Mouse (Mus musculus) hindbrain, embryonic 14.5 days (tissue): Measurements from ENCODE around the gene Hist1h3d. TPM values are rescaled to one million over a fixed set of nuclear protein-coding genes. Genes with fewer than 3 reads are reported as not detected.
"Not testable (repeated sequence)": the region's sequence is repeated elsewhere in the genome, so short reads cannot be mapped to it uniquely, and the experiment has no call there.

Experiments used
- ATAC-seq: fragments of 200-750 bp; cut with Nextera tagmentation; 2 replicates; pipeline ENCODE4 v1.8.0; 2017; ENCODE audit warnings: moderate number of reproducible peaks, mild to moderate bottlenecking, moderate TSS enrichment, moderate library complexity; ENCODE audit not compliant: low FRiP score
- DNase-seq: peaks from one replicate; pipeline ENCODE4 v3.0.0-alpha.2; 2015; ENCODE audit warnings: low spot score
- H3K27ac ChIP-seq: fragments of 300-500 bp; sonication (generic); 2 replicates; pipeline ENCODE4 v1.5.1; 2014; ENCODE audit warnings: mild to moderate bottlenecking, moderate library complexity
- H3K27me3 ChIP-seq: fragments of 300-500 bp; sonication (generic); 2 replicates; pipeline ENCODE4 v1.6.1; 2014; ENCODE audit warnings: mild to moderate bottlenecking, low read length, mixed read lengths; ENCODE audit not compliant: control insufficient read depth, insufficient read depth
- H3K36me3 ChIP-seq: fragments of 300-500 bp; sonication (generic); replicated peaks from 2 replicates; pipeline ENCODE4 v1.6.1; 2014; ENCODE audit not compliant: control insufficient read depth, insufficient read depth
- H3K4me1 ChIP-seq: fragments of 300-500 bp; sonication (generic); replicated peaks from 2 replicates; pipeline ENCODE4 v1.6.1; 2014; ENCODE audit warnings: antibody characterized with exemption, low read length, mixed read lengths; ENCODE audit not compliant: control insufficient read depth, insufficient read depth
- H3K4me2 ChIP-seq: fragments of 300-500 bp; sonication (generic); replicated peaks from 2 replicates; pipeline ENCODE4 v1.6.1; 2014; ENCODE audit warnings: mild to moderate bottlenecking, moderate library complexity
- H3K4me3 ChIP-seq: fragments of 300-500 bp; sonication (generic); replicated peaks from 2 replicates; pipeline ENCODE4 v1.5.1; 2014; ENCODE audit warnings: mild to moderate bottlenecking, low read length
- H3K9ac ChIP-seq: fragments of 300-500 bp; sonication (generic); 2 replicates; pipeline ENCODE4 v1.6.1; 2014
- H3K9me3 ChIP-seq: fragments of 300-500 bp; sonication (generic); 2 replicates; pipeline ENCODE4 v1.6.1; 2016; ENCODE audit warnings: low read length; ENCODE audit not compliant: control insufficient read depth
- WGBS: fragments of 180-500 bp; shearing (Covaris S2); extraction: QIAGEN DNeasy Blood & Tissue Kit; methylation state at CpG from one replicate; pipeline ENCODE4 v1.1.7; 2014; 5-methylcytosine and 5-hydroxymethylcytosine counted together
- polyA plus RNA-seq: library from polyadenylated mRNA; unstranded; fragments of >200 nt; fragmentation: Nextera tagmentation; extraction: Ambion mirVana; gene quantifications from 2 replicates; pipeline ENCODE4 v1.2.1, GENCODE M21; 2014

Hist1h3d gene
- polyA plus RNA-seq, 1 experiment from 2014 or later: 1.4 TPM

- no peak overlapping the region for H3K9ac ChIP-seq
- 0 out of 2 replicates have a peak overlapping the region, but pooled peaks have one; percentile 99 for H3K4me2 ChIP-seq
- DNase-seq: no peak
- no peak overlapping the region for H3K4me3 ChIP-seq
- H3K36me3 ChIP-seq: no peaks in the 10 kb centered on the region
- peaks cover 36% of the 10 kb centered on the region for H3K4me1 ChIP-seq
- H3K27ac ChIP-seq: no peak overlapping the region
- no peaks in the 10 kb centered on the region for H3K9me3 ChIP-seq
- ATAC-seq: no peak
- H3K27me3 ChIP-seq: no peaks in the 10 kb centered on the region
These were observed 8.0 kb downstream of the Hist1h3d start for GRCm38 (mm10) chr13:23583387-23584068.

GRCm38 (mm10) chr13:23584331-23584730 is 8.8 kb downstream of the Hist1h3d start:
- Histone ChIP-seq H3K9ac (peak overlapping the region; percentile 82), H3K9me3 (no peaks in the 10 kb centered on the region), H3K27me3 (no peaks in the 10 kb centered on the region), H3K4me3 (peak overlapping the region; percentile 47), H3K36me3 (no peaks in the 10 kb centered on the region), H3K27ac (peak overlapping the region; percentile 95), H3K4me1 (peaks cover 36% of the 10 kb centered on the region), H3K4me2 (peak overlapping the region; percentile 95)
- ATAC-seq: no peak
- DNase-seq: no peak

GRCm38 (mm10) chr13:23585029-23585441 is 9.5 kb downstream of the Hist1h3d start:
- no peaks in the 10 kb centered on the region for H3K36me3 ChIP-seq
- ATAC-seq (no peak), DNase-seq (peak; percentile 76)
- H3K27me3 ChIP-seq: no peaks in the 10 kb centered on the region
- H3K9ac ChIP-seq: peak overlapping the region; percentile 82
- no peaks in the 10 kb centered on the region for H3K9me3 ChIP-seq
- under 1% methylated on average over 21 of the region's 21 CpGs for WGBS
- H3K4me1 ChIP-seq: peaks cover 36% of the 10 kb centered on the region
- H3K4me2 ChIP-seq: peak overlapping the region; percentile 95
- peak overlapping the region; percentile 95 for H3K27ac ChIP-seq
- peak overlapping the region; percentile 47 for H3K4me3 ChIP-seq

GRCm38 (mm10) chr13:23585442-23586098 is 10.0 kb downstream of the Hist1h3d start:
- Histone ChIP-seq H3K4me2 (peak overlapping the region; percentile 95), H3K9ac (peak overlapping the region; percentile 82), H3K4me3 (peak overlapping the region; percentile 47), H3K4me1 (peaks cover 36% of the 10 kb centered on the region), H3K27ac (peak overlapping the region; percentile 95)
- WGBS: under 1% methylated on average over 28 of the region's 36 CpGs
- not testable (repeated sequence) for H3K9me3 ChIP-seq, H3K27me3 ChIP-seq, H3K36me3 ChIP-seq
- peak; percentile 91 for ATAC-seq
- DNase-seq: peak; percentile 91

DNA sequence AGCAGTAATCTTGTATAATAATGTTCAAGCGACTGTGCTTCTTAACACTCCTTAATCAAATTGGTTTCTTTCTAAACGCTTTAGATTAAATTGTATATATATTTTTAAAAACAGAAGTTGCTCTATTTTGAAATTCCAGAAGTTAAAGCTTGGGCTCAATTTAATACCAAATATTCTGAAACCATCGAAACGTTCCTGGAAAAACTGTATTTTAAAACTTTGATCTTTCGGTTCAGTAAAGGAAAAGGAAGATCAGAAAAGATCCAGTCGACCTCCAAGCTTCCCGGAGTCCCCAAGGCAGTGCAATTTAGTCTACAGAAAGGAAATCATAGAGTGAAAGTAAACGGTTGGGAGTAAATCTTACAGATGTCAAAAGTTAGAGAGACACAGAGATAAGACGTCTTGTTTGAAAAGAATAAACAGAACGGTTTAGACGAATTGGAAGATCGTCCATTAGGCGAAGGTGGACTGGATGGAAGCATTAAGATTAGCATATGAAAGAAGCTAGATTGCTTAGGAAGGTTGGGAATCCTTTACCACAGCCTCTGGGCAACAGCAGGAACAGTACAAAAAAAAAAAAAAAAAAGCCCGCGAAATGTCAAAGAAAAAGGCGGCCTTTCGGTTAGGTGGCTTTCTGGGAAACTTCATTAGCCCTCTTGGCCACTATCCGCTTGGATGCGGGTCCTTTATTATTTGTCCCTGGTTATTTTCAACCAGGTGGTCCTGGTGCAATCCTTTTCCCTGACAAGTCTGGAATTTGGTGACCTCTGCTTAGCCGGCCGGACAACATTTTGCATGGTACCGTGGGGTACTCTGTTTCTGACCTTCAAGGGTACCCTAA is 10.8 kb downstream of the Hist1h3d start:
- Histone ChIP-seq H3K9me3 (no peaks in the 10 kb centered on the region), H3K4me3 (peak overlapping the region; percentile 47), H3K27me3 (no peaks in the 10 kb centered on the region), H3K4me1 (peaks cover 36% of the 10 kb centered on the region), H3K9ac (peak overlapping the region; percentile 52), H3K36me3 (no peaks in the 10 kb centered on the region), H3K27ac (peak overlapping the region; percentile 95), H3K4me2 (peak overlapping the region; percentile 95)
- no peak for DNase-seq
- ATAC-seq: no peak
- WGBS: 1% methylated on average over 22 of the region's 22 CpGs

DNA sequence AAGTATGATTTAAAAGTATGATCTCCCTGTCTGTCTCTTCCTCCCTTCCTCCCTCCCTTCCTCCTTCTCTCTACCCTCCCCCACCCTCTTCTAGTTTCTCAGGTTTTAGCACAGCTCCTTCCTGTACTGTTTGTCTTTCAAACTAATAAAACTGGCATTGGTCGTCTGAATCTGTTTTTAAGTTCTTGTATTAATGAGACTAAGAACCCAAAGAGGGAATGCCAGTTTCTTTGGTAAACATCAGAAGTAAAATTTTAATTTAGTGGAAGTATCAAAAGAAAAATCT is 11.3 kb downstream of the Hist1h3d start:
- DNase-seq (no peak), ATAC-seq (no peak)
- Histone ChIP-seq H3K9ac (peak overlapping the region; percentile 52), H3K36me3 (no peaks in the 10 kb centered on the region), H3K9me3 (no peaks in the 10 kb centered on the region), H3K4me1 (peaks cover 34% of the 10 kb centered on the region), H3K4me3 (0 out of 2 replicates have a peak overlapping the region, but pooled peaks have one; percentile 47), H3K27me3 (no peaks in the 10 kb centered on the region), H3K27ac (0 out of 2 replicates have a peak overlapping the region, but pooled peaks have one; percentile 81), H3K4me2 (peak overlapping the region; percentile 95)
- 9% methylated on average over 1 of the region's 1 CpGs for WGBS

- ATAC-seq (no peak), DNase-seq (no peak)
- peaks cover 10% of the 10 kb centered on the region for H3K4me1 ChIP-seq
- H3K4me2 ChIP-seq: no peak overlapping the region
- H3K4me3 ChIP-seq: no peak overlapping the region
- H3K9ac ChIP-seq: no peak overlapping the region
- H3K27ac ChIP-seq: no peak overlapping the region
- 94% methylated on average over 7 of the region's 7 CpGs for WGBS
- no peaks in the 10 kb centered on the region for H3K9me3 ChIP-seq
- H3K27me3 ChIP-seq: no peaks in the 10 kb centered on the region
- no peaks in the 10 kb centered on the region for H3K36me3 ChIP-seq
These were observed 15.6 kb downstream of the Hist1h3d start for GRCm38 (mm10) chr13:23591206-23591605.

GRCm38 (mm10) chr13:23591886-23592285 is 16.3 kb downstream of the Hist1h3d start:
- 92% methylated on average over 7 of the region's 7 CpGs for WGBS
- not testable (repeated sequence) for H3K27ac ChIP-seq

GRCm38 (mm10) chr13:23592614-23593013 is 17.1 kb downstream of the Hist1h3d start:
- ATAC-seq (no peak), DNase-seq (no peak)
- no peak overlapping the region for H3K9ac ChIP-seq
- WGBS: 83% methylated on average over 7 of the region's 7 CpGs
- H3K27me3 ChIP-seq: no peaks in the 10 kb centered on the region
- H3K36me3 ChIP-seq: no peaks in the 10 kb centered on the region
- no peak overlapping the region for H3K27ac ChIP-seq
- no peak overlapping the region for H3K4me2 ChIP-seq
- no peak overlapping the region for H3K4me3 ChIP-seq
- H3K9me3 ChIP-seq: no peaks in the 10 kb centered on the region
- no peaks in the 10 kb centered on the region for H3K4me1 ChIP-seq

More at GRCm38 (mm10) chr13:23591886-23592285, 16.3 kb downstream of the Hist1h3d start:
- not testable (repeated sequence) for H3K27me3 ChIP-seq, ATAC-seq, H3K9ac ChIP-seq, H3K4me2 ChIP-seq, H3K4me3 ChIP-seq, H3K4me1 ChIP-seq, DNase-seq, H3K9me3 ChIP-seq, H3K36me3 ChIP-seq
